Mouse (Mus musculus) 3T3-L1 (cell line): ENCODE data around the gene Dgkg.
A peak's percentile ranks its signal among the peaks of the same experiment; 100 is the strongest.

ENCODE experiments used
- DNase-seq: peaks from one replicate; pipeline ENCODE4 v3.0.0-alpha.2; 2015; ENCODE audit warnings: low read depth, low spot score

Gene Dgkg

DNA sequence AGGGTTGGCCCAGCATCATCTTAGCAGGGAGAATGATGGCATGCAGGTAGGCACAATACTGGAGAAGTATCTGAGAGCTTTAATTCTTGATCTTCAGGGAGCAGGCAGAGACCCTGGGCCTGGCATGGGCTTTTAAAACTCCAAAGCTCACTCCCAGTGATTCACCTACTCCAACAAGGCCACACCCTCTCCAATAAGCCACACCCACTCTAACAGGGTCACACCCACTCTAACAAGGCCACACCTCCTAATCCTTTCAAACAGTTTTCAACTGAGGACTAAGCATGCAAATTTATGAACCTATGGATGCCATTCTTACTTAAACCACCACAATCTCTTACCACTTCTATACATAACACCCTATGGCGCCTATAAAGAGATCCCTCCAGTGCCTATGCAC lies 11.8 kb downstream of the Dgkg start:
- no peak for DNase-seq

DNA sequence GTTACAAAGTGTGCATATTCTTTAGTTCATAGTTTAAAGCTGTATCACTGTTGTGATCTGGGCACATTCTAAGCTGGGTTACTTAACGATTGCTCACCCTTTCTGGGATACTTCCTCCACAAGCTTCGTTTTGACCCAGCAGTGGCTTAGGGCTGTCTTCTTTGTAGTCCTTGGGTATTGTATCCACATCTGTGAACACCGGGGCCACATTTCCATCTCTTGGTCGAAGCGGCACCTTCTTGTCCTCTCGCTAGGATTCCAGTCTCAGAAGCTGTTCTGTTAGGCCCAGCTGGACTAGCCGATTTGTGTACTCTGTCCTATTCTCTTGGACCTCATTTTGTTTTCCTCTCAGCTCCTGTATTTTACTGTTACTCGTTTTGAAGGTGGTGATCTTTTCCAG lies 13.6 kb downstream of the Dgkg start:
- DNase-seq: no peak

DNA sequence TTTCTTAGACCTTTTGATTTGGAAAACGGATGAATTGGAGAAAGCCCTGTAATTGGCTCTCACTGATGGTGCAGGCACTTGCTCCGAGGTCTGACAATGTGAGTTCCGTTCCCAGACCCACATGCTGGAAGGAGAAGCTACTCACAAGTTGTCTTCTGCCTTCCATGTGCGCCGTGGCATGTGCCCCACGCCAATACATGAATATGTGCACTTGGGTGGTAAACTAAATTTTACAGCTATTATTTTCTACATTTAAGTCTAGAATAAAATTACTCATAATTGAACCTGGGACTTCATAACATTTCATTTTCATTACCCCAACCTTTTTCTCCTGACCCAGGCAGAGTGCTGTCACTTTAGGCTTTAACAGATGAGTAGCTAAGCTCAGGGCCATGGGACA lies 14.1 kb downstream of the Dgkg start:
- DNase-seq: no peak

DNA sequence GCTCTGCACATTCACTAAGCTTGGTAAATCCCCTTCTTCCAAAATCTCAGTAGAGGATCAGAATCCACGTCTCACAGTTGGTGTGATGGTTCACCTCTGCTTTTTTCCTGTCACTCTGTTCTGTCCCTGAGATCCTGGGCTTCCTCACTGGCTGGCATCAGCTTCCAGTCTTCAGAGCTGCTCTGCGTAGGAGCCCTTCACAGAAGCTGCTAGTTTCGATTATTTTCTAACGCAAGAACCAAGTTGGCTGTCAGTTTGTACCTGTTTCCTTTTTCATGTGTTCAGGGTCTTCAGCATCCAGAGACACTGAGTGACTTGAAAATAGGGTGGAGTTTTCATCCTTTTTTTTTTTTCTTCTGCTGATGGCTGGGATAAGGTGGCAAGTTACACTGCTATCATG lies 15.0 kb downstream of the Dgkg start:
- DNase-seq: no peak

DNA sequence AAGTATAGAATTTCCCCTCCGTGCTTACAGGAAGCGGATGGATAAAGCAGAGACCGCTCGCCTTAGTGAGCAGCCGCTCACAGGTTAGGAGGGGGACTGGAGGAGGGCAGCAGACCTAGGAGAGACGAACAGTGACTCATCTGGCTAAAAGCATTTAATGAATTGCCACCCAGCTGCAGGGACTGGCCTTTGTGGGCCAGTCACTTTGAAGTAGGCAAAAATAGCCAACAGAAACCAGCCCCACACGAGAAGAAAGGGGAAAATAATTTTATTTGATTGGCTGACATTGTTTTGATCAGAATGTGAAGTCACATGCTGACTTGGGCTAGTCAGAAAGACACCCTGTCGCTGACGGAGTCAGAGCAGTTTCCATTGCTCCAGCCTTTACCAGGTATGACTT lies 15.4 kb downstream of the Dgkg start:
- DNase-seq: no peak

DNA sequence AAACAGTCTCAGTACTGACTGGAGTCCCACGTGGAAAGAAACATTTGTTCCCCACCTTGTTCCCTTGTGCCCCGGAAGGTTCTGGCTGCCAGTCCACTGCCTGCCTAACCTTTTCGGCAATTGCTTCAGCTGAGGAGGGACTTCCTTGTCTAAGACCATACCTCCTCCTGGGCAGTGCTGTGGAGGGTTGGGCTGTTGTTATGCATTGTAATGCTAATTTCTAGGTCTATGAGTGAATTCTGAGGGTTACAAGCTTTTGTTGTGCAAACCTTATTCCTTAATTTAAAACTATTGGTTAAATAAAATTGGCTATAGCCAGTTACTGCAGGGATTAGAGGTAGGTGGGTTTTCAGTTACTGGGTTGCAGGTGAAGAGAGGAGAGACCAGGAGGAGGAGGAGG lies 19.7 kb downstream of the Dgkg start:
- DNase-seq: no peak

DNA sequence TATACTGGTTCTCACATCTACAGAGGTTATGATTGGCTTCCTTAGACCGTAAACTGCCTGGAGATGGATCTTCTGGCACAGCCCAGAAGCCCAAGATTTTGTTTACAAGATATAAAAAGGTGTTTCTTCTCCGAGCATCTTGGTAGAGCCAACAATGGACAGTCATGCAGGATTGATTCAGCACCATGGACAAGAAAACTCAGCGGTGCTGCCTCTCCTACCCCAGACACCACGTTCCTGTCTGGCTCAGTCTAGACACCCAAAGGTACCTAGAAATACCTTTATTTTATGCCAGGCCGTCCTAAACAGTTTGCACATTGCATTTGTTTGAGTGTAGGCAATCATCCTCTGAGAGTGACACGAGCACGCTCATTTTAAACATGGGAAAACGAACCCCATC lies 21.3 kb downstream of the Dgkg start:
- DNase-seq: peak; percentile 13

DNA sequence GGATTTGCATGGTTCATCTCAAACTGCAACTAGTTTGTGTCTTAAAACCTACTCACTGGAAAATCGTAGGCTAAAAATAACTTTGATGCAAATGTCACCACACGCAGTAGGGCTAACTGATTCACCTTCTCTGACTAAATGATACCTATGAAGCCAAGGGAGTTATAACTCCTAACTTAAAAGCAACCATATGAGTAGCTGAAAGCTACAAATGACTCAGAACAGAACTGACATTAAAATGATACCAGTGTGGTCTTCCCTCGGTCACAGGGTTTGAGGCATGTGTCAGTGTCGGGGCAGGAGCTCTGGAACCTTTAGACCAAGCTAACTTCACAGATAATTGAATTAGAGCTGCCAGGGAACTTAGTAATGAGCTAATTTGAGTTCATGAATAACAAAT lies 24.0 kb downstream of the Dgkg start:
- DNase-seq: no peak

DNA sequence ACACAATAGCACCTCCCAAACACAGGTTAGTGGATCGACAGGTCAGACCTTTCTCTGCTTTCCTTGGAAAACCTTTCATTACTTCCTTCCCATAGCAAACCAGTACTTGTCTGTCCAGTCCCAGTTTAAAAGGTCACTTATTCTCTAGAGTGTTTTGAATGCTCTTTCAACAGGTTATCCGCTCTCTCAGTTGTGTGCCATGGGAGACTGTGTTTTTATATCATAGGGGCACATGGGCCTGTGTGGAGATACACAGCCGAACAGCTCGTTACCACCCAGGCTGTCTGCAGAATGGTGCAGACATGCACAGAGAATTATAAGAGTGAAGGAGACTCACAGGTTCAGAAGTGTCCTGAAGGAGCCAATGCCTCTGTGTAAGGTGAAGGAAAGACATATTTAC lies 26.7 kb downstream of the Dgkg start:
- DNase-seq: no peak

DNA sequence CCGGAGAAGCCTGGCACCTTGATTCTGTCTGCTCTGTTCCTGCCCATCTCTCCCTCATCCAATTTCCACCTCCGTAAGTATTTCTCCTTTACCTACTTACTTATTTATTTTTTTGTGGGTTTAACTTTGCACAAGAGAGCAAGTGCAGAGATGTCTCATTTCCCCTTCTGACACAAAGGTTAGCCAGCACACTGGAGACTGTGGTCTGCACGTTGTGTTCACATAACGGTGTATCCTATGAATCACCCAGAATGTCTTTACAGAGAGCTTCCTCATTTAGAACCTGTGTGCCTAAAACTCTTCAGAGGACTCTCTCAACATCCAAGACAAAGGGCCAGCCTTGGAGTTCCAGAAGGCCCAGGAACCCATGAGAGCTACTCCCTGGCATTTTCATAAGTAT lies 27.1 kb downstream of the Dgkg start:
- DNase-seq: no peak

DNA sequence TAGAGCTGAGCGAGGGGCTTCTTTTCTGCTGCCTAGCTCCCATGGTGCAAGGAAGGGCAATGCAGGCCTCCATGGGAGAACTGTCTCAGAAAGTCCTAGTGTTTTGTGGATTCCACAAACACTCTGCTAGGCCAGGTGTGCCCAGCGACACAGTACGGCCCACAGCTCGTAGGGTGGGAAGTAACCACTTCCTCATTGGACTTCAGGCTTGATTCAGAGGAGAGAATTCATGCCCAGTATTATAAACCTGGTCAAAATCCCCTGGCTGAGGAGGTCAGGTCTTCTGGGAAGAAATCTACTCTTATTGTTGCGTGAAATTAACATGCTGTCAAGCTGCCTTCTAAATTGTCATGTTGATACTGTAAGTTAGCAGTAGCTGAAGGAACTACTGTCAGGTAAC lies 31.0 kb downstream of the Dgkg start:
- no peak for DNase-seq

DNA sequence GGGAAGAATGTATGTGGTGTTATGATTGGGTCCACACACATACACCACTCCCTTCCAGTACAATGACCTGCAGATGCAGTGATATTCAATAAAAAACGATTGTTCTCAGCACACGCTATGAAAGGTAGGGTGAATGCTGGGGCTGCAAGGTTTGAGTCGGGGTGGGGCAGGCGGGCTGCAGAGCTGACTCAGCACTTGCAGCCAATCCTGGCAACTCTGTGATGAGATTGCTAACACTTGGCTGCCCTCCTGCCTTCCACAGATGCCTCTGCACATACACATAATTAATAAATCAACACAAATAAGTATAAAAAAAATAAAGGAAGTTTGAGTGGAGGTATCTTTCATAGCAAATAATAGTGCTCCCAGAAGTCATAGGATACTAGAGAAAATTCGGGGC lies 31.6 kb downstream of the Dgkg start:
- no peak for DNase-seq

DNA sequence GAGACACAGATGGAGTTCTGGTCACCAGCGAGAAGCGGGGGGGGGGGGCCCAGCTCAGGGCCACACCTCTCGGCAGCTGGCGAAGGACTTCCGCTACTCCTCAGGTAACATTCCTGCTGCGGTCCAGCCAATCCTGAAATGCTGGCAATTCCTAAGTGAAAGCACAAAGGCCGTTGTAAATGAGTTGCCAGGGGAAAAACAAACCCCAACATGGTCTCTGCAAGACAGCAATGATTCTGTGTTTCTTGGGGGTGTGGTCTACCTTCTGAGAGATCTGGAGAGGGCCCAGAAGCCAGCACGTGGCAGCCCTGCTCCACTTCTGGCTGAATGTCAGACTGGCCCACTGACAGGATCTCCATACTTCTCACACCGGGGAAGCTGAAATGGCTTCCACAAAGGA lies 34.7 kb downstream of the Dgkg start:
- DNase-seq: no peak

DNA sequence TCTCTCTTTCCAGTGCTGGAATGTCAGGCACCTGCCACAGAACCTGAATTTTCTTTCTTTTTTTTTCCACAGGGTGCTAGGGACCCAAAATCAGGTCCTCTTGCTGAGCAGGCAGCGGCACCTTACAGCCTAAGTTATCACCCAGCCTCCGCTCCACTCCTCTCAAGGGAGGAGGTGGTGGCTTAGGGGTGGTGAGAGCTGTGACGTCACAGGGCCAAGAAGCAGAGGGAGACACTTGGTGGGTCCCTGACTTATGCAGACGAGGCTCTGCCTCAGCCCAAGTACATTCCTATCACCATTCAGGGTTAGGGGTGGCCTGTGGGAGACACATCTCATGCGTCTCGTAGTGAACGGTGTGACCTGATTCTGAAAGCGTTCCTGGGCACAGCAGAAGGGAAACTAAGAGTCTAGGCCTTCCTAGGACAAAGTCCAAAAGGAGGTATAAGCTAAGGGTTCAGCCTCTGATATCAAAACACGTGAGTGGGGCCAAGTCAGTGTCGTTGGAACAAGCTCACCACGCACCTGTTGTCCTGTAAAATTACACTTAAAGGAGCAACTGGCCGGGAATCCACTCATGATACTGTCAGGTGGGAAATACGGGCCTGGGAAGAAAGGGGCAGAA lies 35.6 kb downstream of the Dgkg start:
- no peak for DNase-seq

DNA sequence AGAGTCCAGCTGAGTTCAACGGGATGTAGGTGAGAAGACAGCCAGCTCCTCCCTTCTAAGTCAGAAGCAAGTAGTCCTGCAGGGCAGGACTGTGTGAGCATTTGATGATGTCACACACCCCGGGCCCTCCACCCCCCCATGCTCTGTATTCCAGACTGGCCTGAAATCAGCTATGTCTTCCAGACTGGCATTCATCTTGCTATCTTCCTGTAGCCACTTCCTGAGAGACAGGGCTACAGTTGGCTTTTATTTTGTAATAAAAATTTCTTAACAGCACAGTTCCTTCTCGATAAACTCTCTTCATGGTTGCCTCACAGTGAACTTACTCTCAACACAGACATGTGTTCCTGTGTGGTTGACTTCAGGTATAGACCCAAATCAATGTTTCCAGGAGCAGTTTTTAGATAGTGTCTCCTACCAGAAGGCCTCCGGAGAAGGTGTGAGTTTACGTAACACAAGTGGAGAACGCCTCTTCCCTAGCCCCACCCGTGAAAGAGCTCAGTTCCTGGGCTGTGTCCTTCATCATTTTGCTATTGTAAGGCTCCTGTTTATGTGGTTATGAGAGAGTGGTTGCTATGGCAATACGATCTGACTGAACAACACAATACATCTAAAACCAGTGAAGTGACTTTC lies 38.5 kb downstream of the Dgkg start:
- no peak for DNase-seq

DNA sequence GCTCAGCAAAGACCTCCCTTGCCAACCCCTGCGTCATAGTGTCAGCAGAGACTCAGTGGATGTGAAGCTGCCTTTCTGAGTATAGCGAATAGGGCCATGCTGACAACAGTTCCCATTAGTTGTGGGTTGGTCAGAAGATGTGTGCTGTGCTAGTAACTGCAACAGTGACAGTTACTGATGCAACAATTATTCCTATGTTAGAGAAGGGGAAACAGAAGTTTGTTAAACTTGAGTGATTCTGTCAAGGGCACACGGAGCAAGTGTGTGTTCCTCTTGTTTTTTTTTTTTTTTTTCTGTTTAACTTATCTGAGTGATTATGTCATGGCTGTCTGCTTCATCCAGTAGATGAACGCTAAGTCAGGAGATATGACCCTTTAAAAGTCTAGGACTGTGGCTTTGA lies 41.2 kb downstream of the Dgkg start:
- DNase-seq: no peak

DNA sequence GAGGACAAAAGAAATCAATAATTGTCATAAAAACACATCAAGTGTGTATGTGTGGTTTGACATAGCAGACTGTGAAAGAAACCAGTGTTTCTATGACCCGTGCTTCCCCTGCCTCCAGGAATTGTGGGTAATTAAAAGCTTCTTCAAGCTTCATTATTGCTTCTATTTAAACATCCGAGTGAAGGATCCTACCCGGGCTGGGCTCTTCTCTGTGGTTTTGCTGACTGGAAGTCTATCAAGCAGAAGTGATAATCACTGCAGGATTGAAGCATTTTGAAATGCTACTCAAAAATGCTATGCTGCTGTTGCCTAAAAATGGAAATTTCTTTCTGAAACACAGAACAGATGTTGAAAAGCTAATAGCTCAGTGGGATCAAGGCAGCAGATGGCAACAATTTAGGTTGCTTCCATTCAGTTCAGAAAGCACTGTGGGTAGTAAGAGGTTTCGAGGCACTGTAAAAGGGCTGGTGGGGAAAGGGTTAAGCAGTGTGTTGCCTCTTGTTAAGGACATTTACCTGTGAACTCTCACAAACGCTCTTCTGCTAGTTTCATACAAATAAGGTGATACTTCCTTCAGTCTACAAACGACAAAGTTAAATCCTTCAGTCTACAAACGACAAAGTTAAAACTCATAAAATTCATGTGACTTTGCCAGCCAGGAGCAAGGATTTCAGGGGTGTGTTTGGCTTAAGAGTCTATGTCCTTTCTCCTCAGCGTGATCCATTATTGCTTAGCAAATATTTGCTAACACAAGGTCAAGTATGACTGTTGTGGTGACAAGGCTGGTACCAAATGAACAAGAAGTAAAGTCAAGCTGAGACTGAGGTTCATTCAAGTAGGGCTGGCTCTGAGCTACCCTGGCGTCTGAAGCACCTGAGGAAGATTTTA lies 43.6 kb downstream of the Dgkg start:
- DNase-seq: no peak

DNA sequence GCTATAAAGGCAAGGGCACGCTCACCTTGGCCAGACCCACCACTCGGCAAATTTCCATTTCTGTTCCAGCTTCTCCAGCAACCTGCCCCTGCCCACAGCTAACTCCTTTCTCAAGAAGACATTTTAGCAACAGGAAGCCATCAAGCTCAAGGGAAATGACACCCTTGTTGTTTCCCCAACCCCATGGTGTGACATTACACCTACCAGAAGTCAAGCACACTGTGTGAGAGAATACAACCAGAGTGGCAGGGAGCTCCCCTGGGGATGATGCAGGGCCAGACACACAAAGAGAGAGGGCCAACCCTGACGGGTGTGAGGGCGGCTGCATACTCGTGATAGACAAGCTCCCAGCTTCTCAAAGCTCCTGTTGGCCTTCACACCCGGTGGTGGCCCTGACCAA lies 49.0 kb downstream of the Dgkg start:
- DNase-seq: no peak

DNA sequence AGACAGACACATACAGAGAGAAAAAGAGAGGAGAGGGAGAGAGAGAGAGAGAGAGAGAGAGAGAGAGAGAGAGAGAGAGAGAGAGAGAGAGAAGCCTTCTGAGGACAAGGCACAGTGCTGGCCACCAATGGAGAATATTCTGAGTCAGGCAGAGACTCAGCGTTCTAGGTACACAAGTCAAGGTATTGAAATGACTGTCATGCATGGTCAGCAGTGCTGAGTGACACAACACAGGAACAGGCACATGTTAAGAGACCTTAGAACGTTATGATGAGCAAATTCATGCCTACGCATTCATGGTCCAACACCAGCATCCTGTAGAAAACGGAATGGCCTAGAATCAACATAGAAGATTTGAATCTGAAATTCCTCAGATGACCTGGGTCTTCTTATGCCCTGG lies 50.0 kb downstream of the Dgkg start:
- DNase-seq: no peak

DNA sequence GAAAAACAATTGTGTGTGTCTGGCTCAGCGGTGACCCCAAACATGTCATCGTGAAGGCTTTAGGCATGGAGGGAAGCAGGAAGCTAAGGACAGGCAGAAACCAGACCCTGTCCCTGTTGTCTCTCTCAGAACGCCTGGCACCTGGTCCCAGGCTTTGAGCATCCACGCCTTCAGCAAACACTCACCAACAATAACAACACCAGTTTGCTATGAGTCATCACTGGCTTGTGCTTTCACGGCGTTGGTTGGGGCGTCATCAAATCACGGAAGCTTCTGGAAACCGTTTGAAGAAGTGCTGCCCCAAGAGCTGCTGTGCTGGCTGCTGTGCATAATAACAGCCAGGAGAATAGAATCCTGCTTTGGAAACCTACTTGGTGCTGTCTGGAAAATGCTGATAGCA lies 54.6 kb downstream of the Dgkg start:
- DNase-seq: no peak

DNA sequence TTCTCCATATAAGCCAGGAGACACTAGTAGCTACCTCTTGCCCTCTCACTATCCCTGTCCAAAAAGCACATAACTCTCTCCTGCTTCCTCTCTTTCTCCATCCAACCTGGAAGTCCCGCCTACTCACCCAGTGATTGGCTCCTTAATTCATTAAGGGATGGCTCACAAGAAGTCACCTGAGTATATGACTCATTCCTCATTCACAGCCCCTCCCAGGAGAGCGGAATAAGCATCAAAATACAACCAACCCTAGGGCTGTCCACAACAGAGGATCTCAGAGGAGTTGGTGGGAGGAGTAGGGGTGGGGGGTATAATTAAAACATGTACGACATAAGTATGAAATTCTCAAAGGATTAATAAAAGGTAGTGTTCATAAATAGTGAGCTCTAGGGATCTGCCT lies 55.3 kb downstream of the Dgkg start:
- DNase-seq: no peak

DNA sequence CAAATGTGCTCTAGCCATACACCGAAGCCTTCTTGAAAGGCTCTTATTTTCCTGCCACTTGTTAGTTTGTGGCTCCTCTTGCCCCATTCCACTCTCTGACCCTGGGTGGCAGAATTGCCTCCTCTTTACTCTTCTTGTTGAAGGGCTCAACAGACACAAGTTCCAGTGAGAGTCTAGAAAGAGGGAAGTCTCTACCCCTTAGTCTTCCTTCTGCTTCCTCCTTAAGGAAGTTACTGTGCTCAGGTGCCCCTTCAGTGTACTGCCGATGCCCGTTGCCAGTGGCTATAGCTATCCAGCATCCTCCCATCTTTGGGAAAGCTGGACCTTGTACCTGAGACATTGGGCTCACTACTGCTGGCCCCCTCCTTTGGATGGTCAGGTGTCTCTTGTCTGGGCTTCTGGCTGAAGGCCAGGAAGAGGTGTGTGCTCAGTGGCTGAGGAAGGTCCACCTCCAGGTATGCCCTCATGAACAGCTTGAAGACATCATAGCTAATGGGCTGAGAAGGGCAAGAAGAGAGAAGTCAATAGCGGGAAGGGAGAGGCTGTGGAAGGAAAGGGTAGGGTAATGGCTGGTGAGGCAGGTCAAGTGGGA lies 56.8 kb downstream of the Dgkg start:
- DNase-seq: no peak

DNA sequence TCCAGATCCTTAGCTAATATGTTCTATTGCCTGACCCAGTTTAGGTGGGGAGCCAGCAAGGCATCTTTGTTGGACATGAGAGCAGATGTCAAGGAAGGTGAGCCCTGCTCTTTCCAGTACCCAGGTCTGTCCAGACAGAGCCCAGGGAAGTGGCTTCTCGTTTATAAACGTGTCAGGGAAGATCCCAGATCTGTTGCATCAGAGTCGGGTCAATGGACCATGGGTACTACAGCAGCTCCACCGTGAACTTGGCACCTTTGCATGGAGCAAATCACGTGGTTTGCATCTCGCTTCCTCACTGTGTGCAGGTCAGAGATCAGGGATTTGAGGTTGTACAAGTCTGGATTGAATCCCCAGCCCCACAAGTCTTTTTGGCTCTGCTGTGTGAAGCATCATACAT lies 58.3 kb downstream of the Dgkg start:
- no peak for DNase-seq
